8 mouse cellular contexts compared by ENCODE assay signal in the genomic region with DNA sequence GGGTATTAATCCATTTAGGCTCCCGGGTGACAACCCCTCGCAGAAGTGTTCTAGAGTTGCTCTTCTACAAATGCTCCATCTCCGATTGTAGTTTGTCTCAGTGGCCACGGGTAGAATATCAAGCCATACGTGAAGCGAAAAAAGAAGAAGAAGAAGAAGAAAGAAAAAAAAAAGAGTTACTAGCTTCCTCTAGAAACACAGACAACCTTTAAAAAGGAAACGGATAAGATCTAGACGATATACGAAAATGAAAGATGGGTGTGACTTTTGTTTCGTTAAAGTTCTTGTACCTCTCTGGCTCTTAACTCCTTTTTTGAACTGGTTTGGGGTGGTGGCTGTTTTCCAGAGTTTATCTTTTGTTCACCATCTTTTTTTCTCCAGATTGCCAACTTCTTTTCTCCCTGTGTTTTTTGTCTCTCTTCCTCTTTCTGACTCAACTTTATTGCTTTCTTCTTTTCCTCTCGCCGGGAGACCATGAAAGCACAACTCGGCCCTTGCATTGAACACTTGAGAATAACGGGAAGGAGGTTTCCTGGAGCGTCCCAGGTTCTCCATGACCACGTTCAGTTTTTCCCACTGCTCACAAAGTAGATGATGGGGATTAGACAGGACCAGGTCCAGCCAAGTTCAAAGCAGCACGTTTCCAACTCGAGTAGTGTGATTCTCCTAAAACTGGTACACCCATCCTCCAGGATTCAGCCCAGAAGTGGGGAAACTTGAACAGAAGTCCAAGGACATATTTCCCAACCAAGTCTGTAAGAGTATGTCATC. TPM values are rescaled to one million over a fixed set of nuclear protein-coding genes. Genes with fewer than 3 reads are reported as not detected.
A peak's percentile ranks its signal among the peaks of the same experiment; 100 is the strongest.
DNase-seq lines count a peak whose midpoint lies in the region; ATAC-seq and TF ChIP-seq lines count a peak whose summit lies in the region.

No protein-coding gene starts in this region.

- H3K4me2 ChIP-seq in hindbrain, embryonic 16.5 days (ENCODE audit: low read length), result peak overlapping the region; percentile 95
- H3K4me2 ChIP-seq in midbrain, embryonic 12.5 days (replicated peaks), result peak overlapping the region; percentile 67

- H3K4me3 ChIP-seq in left cerebral cortex, adult 2 months, result peak overlapping the region; percentile 73
- H3K4me3 ChIP-seq in hindbrain, embryonic 16.5 days (ENCODE audit: low read length), result peak overlapping the region; percentile 78
- H3K4me3 ChIP-seq in midbrain, embryonic 12.5 days, result peak overlapping the region; percentile 88; the same call in 1 of the 2 replicates

- H3K27ac ChIP-seq in left cerebral cortex, adult 2 months, result no peak overlapping the region
- H3K27ac ChIP-seq in hindbrain, embryonic 16.5 days (ENCODE audit: low read depth, low read length), result no peak overlapping the region
- H3K27ac ChIP-seq in midbrain, embryonic 12.5 days (replicated peaks), result no peak overlapping the region

- TF ChIP-seq CTCF in left cerebral cortex, adult 2 months (IDR thresholded peaks at IDR 0.05), result no peak

- 1% methylated on average over 18 of the region's 18 CpGs for WGBS in hindbrain, embryonic 16.5 days
- 1% methylated on average over 18 of the region's 18 CpGs for WGBS in midbrain, embryonic 12.5 days

- no peak for ATAC-seq in hindbrain, embryonic 16.5 days
- ATAC-seq in midbrain, embryonic 12.5 days (ENCODE audit: low FRiP score, low read depth), result no peak

- H3K27me3 ChIP-seq in hindbrain, embryonic 16.5 days (replicated peaks; ENCODE audit: control insufficient read depth, insufficient read depth, low read length), result no peaks in the 10 kb centered on the region; the same call in 1 of the 2 replicates
- H3K27me3 ChIP-seq in midbrain, embryonic 12.5 days, result peaks cover 16% of the 10 kb centered on the region

- no peaks in the 10 kb centered on the region for H3K9me3 ChIP-seq in hindbrain, embryonic 16.5 days (ENCODE audit: control insufficient read depth, low read length)
- no peaks in the 10 kb centered on the region for H3K9me3 ChIP-seq in midbrain, embryonic 12.5 days

- H3K4me1 ChIP-seq in hindbrain, embryonic 16.5 days (ENCODE audit: control insufficient read depth, insufficient read depth, low read depth, low read length), result peaks cover 18% of the 10 kb centered on the region
- H3K4me1 ChIP-seq in midbrain, embryonic 12.5 days, result peaks cover 21% of the 10 kb centered on the region

- no peaks in the 10 kb centered on the region for H3K36me3 ChIP-seq in hindbrain, embryonic 16.5 days (ENCODE audit: control insufficient read depth, insufficient read depth, low read length)
- H3K36me3 ChIP-seq in midbrain, embryonic 12.5 days, result no peaks in the 10 kb centered on the region

- no peak overlapping the region; the same call in 1 of the 2 replicates for H3K9ac ChIP-seq in hindbrain, embryonic 16.5 days (ENCODE audit: low read depth, low read length)
- H3K9ac ChIP-seq in midbrain, embryonic 12.5 days (replicated peaks), result no peak overlapping the region

- no peak for DNase-seq in left cerebral cortex, adult 2 months (ENCODE audit: extremely low spot score in 1 of 2, low spot score in 2 of 2)
- DNase-seq in left cerebral cortex, postnatal 4 days, result no peak
- DNase-seq in embryo, embryonic 9.5 days (ENCODE audit: extremely low spot score), result peak; percentile 38
- no peak for DNase-seq in ovary, postnatal 14 days (ENCODE audit: low spot score)
- no peak for DNase-seq in layer of hippocampus, postnatal 10 days (ENCODE audit: low spot score in 2 of 2)
- DNase-seq in left cerebral cortex, postnatal 25 days (ENCODE audit: low spot score in 2 of 2), result no peak

- intact Hi-C loops in left cerebral cortex, adult 2 months (cut with DNase I), result loop anchor here (1.0 to 5.0 kb wide), 5 partner anchors 163 to 508 kb away; no protein-coding TSS in a partner anchor
- intact Hi-C loops in left cerebral cortex, postnatal 4 days (cut with DNase I), result loop anchor here (2.0 to 10.0 kb wide), 5 partner anchors 247 to 667 kb away; no protein-coding TSS in a partner anchor
- intact Hi-C loops in left cerebral cortex, postnatal 25 days (cut with DNase I), result loop anchor here (1.0 to 10.0 kb wide), 7 partner anchors 82 to 510 kb away; no protein-coding TSS in a partner anchor

RNA-seq across cellular contexts. Expression of gene Mllt3, which starts 1.4 kb away (rescaled TPM):
- 10 to 100 TPM; 37.1 to 41.7 TPM for total RNA-seq in left cerebral cortex, adult 2 months (2021)
- 10 to 100 TPM; 67.9 to 74.0 TPM for total RNA-seq in left cerebral cortex, postnatal 4 days (2021)
- polyA plus RNA-seq in hindbrain, embryonic 16.5 days (2015; fragmentation: Nextera tagmentation; extraction: Ambion mirVana), result 59.0 and 73.4 TPM in 2 replicates
- polyA plus RNA-seq in midbrain, embryonic 12.5 days (2016; fragmentation: Nextera tagmentation; extraction: Ambion mirVana), result 80.2 and 99.9 TPM in 2 replicates
- 10 to 100 TPM; 46.7 to 49.5 TPM for total RNA-seq in layer of hippocampus, postnatal 10 days (2021)
- 10 to 100 TPM; 36.9 to 39.1 TPM for total RNA-seq in left cerebral cortex, postnatal 25 days (2021)

RNA-seq across cellular contexts. Expression of gene Focad, which starts 59.9 kb away (rescaled TPM):
- 10 to 100 TPM; 50.7 to 54.7 TPM for total RNA-seq in left cerebral cortex, adult 2 months (2021)
- 10 to 100 TPM; 35.6 to 41.1 TPM for total RNA-seq in left cerebral cortex, postnatal 4 days (2021)
- polyA plus RNA-seq in hindbrain, embryonic 16.5 days (2015; fragmentation: Nextera tagmentation; extraction: Ambion mirVana), result 11.7 and 13.3 TPM in 2 replicates
- polyA plus RNA-seq in midbrain, embryonic 12.5 days (2016; fragmentation: Nextera tagmentation; extraction: Ambion mirVana), result 15.6 and 18.7 TPM in 2 replicates
- total RNA-seq in layer of hippocampus, postnatal 10 days (2021), result 10 to 100 TPM; 59.6 to 68.2 TPM
- total RNA-seq in left cerebral cortex, postnatal 25 days (2021), result 10 to 100 TPM; 45.8 to 57.9 TPM
